Mouse (Mus musculus) thymus, postnatal 10 days (tissue): Measurements from ENCODE around the gene A830005F24Rik.
"Not testable (repeated sequence)": the region's sequence is repeated elsewhere in the genome, so short reads cannot be mapped to it uniquely, and the experiment has no call there.

Experiments used
- DNase-seq, 2 experiments: peaks; one replicate each; pipeline ENCODE4 v3.0.0; 2021; ENCODE audit warnings: low spot score in 2 of 2

The A830005F24Rik gene

DNA sequence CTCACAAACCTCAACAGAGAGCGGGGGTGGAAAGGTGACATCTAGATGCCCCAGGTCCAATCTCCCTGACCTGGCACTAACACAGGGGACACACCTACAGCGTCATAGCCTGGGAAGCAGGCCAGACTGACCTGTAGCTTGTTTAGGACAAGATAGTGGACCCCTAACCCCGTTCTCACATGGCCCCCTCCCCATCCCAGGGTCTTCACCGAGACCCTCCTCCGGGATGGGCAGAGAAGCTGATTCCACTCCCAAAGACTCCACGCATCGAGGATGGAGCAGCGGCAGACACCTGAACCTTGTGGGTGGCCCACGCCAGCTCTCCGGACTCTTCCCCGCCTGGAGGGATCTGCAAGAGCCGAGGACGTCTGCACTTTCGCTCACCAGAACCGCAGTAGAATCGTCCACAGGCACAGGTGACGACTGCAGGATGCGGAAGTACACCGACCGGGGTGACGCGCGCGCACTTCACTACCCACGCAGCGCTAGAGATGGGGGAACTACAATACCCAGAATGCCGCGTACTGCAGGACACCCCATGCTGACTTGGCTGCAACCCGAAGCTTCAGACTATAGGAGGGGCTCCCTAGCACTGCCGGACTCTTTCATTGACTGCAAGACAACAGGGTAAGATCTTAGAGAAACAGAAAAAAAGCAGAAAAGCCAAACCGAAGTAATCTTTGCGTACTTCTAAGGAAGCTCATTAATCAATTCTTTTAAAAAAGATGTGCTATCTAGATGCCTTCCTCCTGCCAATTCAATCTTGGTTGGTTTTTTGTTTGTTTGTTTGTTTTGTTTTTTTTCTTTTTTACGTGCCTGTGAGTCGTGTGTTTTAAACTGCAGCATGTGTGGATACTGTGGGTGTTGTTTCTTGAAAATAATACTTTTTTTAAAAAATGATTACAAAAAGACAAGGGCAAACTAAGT is at the start of gene A830005F24Rik, which contains the start of gene Zfp169:
A830005F24Rik (plus strand) TSS at position 568 of the 927 bp plus-strand sequence.
Zfp169 (minus strand) TSS at position 449 of the 927 bp plus-strand sequence.
- peak; percentile 84 to 88 for DNase-seq

DNA sequence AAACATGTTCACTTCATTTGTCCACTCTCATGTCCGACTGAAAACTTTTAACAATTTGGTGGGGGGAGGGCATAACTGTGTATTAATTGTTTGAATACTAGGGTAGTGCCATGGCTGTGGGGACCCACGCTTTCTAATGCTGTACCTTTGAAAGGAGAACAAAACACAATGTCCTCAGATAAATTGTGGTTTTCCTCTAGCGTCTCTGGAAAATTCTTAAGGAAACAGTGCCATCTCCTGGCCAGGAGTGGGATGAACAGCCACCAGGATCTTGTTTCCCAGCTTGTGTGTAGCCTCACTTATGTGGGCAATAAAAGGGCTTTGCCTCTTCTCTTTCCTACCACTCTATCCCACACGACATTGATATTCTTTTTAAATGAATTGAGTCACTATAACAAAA is 49.2 kb upstream of the A830005F24Rik start:
- peak in 1 of 2 experiments; percentile 39 for DNase-seq

DNA sequence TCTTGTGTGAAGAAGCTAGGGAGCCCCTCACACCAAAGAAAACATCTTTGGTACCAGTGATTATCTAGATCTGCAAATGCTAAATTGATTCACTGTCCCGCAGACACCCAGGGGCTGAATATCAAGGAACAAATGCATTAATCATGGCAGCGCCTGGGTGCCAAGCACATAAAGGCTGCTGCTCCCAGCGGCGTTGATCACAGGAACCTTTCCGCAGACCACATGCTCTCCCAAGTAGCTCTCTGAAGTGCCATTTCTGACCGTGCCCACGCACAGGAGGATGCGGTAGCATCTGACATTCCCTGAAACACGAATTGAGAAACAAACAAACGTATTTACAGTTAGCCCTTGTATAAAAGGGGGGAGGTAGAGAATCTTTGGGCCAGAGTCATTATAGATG is 47.2 kb upstream of the A830005F24Rik start:
- DNase-seq: no peak

DNA sequence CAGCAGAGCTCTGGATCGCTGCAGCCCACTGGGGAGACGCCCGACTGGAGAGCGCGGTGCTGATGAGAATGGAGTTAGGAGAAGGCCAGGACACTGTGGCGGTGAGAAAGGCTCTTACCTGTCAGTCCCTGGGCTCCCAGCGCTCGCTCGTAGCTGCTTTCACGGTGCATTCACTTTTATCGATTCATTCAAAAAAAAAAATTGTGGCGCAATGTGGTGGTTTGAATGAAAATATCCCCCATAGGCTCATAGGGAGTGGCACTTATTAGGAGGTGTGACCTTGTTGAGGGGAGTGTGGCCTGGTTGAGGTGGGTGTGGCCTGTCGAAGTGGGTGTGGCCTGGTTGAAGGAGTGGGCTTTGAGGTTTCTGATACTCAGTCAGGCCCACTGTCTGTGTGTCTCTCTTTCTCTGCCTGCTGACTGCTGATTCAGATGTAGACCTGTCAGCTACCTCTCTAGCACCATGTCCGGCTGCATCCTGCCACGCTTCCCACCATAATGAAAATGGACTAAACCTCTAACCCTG is 44.7 kb upstream of the A830005F24Rik start:
- DNase-seq: no peak

DNA sequence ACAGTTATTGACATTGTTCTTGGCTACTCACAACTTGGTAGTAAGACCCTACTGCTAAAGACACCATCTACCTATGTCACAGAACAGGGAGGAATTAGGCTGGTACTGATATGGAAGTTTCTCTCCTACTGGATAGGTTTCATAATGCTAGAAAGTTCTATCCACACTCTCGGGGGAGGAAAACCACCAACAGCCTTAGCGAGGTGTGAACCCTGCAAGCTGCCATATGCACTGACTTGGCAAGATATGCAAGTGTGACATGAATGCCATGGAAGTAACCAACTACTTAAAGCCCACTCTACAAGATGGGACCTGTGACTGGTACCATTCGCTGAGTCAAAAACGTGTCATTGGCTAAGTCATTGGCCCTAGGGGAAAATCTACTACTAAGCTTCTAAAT is 29.8 kb upstream of the A830005F24Rik start:
- DNase-seq: no peak

DNA sequence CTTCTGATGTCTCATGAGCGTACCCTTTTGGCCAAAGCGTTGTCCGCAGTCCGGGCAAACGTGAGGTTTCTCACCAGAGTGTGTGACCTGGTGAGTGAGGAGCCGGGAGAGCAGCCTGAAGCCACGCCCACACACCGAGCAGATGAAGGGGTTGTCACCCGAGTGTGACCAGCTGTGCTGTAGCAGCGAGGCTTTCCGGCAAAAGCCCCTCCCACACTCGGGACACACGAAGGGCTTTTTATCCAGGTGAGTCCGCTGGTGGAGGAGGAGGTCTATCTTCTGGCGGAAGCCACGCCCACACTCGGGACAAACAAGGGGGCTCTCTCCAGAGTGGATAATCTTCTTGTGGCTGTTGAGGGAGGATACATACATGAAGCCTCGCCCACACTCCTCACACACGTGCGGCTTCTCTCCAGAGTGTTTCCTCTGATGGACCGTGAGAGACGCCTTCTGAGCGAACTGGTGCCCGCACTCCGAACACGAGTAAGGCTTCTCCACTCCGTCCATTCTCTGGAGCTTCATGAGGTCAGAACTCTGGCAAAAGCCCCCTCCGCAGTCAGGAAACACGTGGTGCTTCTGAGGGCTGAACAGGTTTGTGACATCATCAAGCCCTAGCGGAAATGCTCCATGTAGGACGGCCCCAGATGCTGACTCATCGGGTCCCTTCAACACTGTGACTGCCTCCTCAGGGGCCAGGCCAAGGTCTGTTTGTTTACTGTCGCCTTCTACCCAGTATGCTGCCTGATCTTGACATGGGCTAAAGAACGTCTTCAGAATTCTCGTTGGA is 22.8 kb upstream of the A830005F24Rik start:
- no peak for DNase-seq

DNA sequence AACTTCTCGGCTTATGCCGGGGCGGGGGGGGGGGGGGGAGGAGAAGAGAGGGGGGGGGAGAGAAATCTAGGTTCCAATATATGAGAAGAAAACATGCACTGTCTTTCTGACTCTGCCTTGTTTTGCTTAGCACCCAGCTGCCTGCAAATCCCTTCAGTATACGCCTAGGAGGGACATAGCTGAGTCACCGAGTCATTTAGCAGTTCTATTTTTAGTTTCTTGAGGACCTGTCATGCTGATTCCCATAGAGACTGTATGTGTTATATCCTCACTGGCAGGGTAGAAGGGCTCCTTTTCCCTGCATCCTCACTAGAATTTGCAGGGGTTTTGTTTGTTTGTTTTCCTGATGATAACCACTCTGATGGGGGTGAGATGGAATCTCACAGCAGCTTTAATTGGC is 20.2 kb upstream of the A830005F24Rik start:
- no peak for DNase-seq

DNA sequence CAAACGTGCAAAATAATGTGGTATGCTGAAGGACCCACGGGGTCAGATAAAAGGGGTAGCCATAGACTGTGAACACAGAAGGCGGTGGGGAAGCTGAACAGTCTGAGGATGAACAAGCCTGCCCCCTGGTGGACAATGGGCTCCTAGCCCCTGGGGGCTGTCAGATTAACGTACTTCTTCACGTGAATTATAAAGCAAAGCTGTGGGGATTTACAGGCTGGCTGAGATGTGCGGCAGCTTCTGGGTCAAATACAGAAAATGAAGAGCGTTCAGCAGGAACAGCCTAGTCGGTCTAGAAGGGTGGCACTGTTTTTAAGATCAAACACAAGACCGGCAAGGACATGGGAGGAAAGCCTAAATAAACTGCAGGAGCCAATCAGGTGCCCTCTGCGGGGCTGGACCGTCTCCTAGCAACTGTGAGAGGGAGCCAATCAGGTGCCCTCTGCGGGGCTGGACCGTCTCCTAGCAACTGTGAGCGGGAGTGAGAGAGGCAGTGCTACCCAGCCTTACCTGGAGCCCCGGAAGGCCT is 15.6 kb upstream of the A830005F24Rik start:
- DNase-seq: peak; percentile 15 to 55

DNA sequence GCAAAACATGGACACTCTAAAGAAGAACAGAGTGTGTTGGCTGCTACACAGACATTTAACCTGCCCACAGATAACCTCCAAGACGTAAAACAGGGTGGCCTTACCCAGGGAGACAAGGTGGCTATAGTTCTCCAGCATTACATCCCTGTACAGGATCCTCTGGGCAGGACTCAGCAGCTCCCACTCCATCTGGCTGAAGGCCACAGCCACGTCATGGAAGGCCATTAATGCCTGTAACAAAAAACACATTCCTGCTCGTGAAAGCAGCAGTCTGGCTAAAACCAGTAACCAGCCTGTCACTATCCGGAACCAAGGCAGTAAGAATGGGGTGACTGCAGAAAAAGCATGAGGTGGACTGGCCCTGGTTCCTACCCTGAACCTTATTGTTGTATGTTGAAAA is 14.7 kb upstream of the A830005F24Rik start:
- DNase-seq: no peak

DNA sequence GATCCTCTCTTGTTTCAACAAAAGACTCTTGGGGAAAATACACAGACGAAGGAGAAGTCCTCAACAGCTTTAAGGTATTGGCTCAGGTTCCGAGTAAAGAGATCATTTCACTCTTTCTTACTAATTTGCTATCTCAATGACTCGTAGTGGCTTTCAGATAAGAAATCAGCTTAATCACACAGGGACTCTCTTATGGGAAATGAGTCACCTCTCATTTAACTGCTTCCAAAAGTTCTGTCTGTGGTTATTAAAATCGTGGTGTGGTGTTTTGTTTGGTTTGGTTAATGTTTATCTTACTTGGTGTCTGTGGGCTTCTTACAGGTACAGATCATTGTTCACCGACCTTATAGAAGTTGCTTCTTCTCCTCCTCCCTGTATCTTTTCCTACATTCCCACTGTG is 10.9 kb upstream of the A830005F24Rik start:
- no peak for DNase-seq

DNA sequence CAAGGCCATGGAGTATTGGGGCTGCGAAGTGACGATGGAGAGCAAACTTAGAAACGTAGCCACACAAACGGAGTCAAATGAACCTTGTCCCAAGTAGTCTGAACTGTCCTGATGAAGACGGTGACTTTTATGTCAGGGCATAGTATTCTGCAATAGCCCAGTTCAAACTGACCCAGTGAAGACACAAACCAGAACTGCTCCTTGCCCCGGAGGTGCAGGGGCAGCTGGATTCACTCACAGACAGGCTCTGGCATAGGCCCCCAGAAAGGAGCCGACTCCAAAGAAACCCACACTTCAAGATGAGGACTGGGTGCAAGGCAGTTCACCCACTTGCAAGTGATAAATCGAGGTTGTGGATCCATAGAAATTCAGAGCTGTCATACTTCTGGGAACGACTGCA is 4.7 kb upstream of the A830005F24Rik start:
- no peak for DNase-seq

DNA sequence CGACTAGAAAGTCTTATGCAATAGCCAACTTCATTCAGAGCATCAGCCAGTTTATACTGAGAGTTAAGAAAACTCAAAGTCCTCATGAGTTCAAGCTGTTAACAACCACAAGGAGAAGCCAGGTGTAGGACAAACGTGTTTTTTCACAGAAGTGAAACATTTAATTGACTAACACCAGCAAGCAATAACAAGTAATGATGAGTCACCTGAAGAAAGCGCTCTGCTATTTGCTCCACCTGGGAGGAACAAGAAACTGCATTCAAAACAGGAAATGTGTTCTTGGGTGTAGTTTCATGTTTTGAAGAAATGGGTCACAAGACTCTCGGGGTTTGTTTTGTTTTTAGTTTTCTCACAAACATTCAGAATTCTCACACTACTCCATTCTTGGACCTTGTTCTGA is 2.5 kb downstream of the A830005F24Rik start:
- DNase-seq: no peak

DNA sequence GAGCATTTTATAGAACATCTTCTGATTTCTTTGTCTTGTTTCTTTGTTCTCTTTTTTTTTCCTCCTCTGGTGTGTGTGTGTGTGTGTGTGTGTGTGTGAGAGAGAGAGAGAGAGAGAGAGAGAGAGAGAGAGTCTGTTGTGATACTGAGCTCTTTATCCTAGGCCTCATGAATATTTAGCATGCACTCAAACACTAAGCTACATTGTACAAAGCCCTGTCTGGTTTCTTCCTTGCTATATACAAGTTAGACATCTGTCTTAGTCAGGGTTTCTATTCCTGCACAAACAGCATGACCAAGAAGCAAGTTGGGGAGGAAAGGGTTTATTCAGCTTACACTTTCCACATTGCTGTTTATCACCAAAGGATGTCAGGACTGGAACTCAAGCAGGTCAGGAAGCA is 5.8 kb downstream of the A830005F24Rik start:
- not testable (repeated sequence) for DNase-seq

DNA sequence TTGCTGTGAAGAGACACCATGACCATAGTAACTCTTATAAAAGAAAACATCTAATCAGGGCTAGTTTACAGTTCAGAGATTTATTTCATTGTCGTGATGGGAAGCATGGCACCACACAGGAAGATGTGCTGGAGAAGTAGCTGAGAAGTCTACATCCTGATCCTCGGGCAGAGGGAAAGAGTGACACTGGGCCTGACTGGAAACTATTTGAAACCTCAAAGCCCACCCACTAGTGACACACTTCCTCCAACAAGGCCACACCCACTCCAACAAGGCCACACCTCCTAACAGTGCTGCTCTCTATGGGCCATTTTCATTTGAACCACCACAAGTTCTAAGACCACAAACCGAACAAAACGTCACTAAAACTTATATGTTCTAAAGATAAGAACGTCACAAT is 12.4 kb downstream of the A830005F24Rik start:
- DNase-seq: no peak

DNA sequence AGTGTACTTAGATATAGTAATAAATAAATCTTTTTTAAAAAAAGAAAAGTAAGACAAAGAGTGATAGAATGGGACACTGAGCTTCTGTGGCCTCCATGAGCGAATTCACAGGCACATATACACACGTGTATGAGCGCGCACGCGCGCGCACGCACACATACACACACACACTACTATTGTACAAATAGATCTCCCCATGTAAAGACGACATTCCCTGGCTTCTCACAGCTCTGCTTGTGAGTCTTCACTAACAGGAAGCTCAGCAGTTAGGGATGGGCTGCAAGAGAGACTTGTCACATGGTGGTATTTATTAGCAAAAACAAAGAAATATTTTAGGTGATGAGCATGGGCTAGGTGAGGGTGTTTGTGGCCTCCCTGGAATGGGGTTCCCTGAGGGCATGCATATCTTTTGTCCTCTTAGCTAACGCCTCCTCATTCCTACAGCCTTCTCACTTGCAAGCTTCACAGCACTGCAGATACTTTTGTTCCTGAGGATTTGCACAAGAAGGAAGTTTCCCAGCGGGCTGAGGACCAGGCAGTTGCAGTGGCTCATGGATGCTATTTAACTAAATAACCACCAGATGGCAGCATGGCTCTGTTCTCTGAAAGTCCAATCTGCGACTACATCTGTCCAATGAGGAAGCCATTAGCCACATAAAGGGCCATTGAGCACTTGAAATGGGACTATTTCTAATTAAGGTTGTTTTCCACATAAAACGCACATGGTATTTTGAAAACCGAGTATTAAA is 14.9 kb downstream of the A830005F24Rik start:
- DNase-seq: peak; percentile 18 to 63

DNA sequence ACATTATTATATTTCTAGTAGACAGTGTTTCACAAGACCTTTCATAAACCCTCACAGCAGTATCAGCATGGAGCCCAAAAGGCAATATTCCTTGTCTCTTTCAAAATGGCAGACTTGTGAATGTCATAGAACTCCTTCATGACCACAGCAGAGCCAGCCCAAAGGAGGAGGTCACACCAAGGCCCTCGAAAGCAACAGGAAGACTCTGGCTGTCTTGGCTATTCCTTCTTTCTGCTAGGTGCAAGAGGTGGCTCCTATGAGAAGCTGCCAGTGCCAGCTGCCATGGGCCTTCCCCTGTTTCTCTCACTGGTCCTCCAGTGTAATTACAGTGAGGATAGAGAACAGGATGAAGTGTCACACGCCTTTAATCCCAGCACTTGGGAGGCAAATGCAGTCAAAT is 15.7 kb downstream of the A830005F24Rik start:
- no peak for DNase-seq

DNA sequence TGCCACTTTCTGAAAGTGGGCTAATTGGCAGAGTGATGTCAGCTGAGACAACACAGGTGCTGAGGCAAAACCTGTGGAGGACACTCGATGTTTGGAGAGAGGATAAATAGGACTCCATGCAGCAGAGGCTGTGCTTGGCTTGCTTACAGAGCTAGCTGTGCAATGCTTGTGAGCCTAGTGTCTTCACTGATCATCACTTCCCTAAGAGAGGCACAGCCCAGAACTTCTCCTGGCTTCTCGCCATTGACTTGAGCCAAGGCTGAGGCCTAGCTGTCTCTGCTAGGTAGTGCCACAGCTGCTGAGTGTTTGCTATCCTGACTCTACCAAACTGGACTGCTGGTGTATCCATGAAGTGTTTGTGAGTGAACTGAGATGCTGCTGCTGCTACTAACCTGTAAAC is 17.3 kb downstream of the A830005F24Rik start:
- no peak for DNase-seq

DNA sequence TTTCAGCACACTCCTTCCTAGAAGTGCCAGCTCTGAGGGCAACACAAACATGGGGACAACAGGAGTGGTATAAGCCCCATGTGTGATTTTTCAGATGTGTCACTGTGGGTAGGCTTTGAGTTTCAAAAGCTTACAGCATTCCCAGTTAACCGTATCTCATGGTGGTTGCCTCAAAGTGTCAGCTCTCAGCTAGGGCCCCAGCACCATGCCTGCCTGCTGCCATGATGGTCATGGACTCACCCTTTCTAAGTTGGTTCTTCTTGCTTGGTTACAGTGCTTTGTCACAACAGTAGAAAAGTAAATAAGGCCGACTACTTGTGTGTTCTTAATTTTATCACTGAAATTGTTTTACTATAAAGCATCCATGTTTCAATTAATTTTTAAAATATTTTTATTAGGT is 18.1 kb downstream of the A830005F24Rik start:
- no peak for DNase-seq

DNA sequence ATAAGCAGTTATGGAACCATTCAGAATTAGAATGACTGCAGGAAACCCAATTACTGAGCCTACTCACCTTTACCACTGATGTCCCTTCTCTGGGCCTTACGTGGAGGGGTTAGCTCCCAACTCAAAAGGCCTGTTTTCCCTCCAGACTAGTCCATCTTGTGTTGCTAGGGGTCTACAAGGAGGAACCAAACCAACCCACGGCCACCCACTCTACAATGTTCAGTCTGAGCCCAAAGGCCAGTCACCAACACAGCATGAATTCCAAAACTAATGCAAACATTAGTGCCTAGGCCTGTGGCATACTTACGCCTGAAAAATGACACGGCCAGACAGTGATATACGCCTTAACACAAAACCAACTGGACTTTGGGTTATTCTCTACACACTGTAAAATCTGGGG is 20.1 kb downstream of the A830005F24Rik start:
- DNase-seq: no peak

DNA sequence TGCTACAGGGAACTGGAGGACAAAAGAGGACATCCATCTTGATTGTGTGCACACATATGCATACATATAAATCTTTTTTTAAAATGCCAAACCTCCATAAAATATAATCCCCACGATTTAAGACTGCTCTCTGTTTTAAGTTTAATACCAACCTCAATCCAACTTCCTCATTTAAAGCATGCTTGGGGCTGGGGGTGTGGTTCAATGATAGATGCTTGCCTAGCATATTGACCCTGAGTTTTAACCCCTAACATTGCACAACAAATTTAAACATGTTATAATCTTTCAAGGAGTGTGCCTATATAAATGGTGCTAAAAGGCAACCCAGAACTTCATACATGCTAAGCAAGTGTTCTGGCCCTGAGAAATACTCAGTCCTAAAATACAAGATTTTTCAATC is 27.1 kb downstream of the A830005F24Rik start:
- no peak for DNase-seq

DNA sequence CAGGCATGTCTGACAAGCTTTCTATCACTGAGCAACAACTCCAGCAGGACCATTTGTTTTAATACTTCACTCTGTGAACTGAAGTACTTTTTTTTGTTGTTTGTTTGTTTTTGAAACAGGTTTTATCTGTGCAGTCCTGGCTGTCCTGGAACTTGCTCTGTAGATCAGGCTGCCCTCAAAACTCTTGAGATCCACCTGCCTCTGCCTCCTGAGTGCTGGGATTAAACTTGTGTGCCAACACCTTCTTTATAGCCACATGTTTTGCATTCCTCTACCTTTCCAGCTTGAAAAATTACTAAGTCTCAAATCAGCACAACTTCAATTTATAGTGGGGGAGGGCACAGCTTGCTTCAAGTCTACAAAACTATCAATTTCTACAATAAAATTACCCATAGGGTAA is 31.0 kb downstream of the A830005F24Rik start:
- no peak for DNase-seq
